Comparison of ENCODE assay signal across 22 mouse cellular contexts in genomic region chr1:133121246-133121645, GRCm38 (mm10).
"Had no signal": no experiment of that assay in that cellular context is flagged by ENCODE, and none has a peak within 500 bp of the region (broad histone marks: within the 10 kb centered on the region; RNA-seq: fewer than 3 reads in every experiment).

No protein-coding gene starts in this region.

- H3K4me1 ChIP-seq: midbrain, embryonic 13.5 days; neural tube, embryonic 13.5 days had no signal

- H3K4me2 ChIP-seq: kidney, embryonic 15.5 days; lung, embryonic 14.5 days; midbrain, embryonic 13.5 days; neural tube, embryonic 13.5 days had no signal

- H3K9ac ChIP-seq: kidney, embryonic 15.5 days; liver, embryonic 14.5 days; lung, embryonic 14.5 days; midbrain, embryonic 13.5 days; neural tube, embryonic 13.5 days; stomach, embryonic 15.5 days had no signal

- DNase-seq: kidney, adult 11 months; kidney, adult 8-10 months; kidney, postnatal 10 days; kidney, postnatal 36 days; layer of hippocampus, postnatal 36 days; lung, embryonic 14.5 days; lung, postnatal 10 days; lung, postnatal 36 days; retina, postnatal 1 day; right cerebral cortex, postnatal 25 days; spleen, adult 18-20 months; thymus, postnatal 36 days had no signal

- H3K27me3 ChIP-seq: kidney, embryonic 15.5 days; megakaryocyte, embryonic 14.5 days; midbrain, embryonic 13.5 days; neural tube, embryonic 13.5 days; stomach, embryonic 15.5 days had no signal

- H3K27ac ChIP-seq: kidney, embryonic 15.5 days; left cerebral cortex, adult 2 months; liver, embryonic 14.5 days; midbrain, embryonic 10.5 days; midbrain, embryonic 13.5 days; neural tube, embryonic 13.5 days; stomach, embryonic 15.5 days had no signal

- ATAC-seq: midbrain, embryonic 13.5 days; midbrain, embryonic 16.5 days had no signal

- H3K9me3 ChIP-seq: kidney, embryonic 15.5 days; megakaryocyte, embryonic 14.5 days; midbrain, embryonic 10.5 days; midbrain, embryonic 13.5 days; neural tube, embryonic 13.5 days; stomach, embryonic 15.5 days had no signal

- H3K36me3 ChIP-seq: kidney, embryonic 15.5 days; midbrain, embryonic 10.5 days; midbrain, embryonic 13.5 days; neural tube, embryonic 13.5 days; stomach, embryonic 15.5 days had no signal

- H3K4me3 ChIP-seq: kidney, embryonic 15.5 days; left cerebral cortex, adult 2 months; megakaryocyte, embryonic 14.5 days; midbrain, embryonic 10.5 days; midbrain, embryonic 13.5 days; myocyte; neural tube, embryonic 13.5 days; stomach, embryonic 15.5 days had no signal
